Mouse (Mus musculus) midbrain, embryonic 16.5 days (tissue): ENCODE results near the gene Srsf1. TPM values are rescaled to one million over a fixed set of nuclear protein-coding genes. Genes with fewer than 3 reads are reported as not detected.
A peak's percentile ranks its signal among the peaks of the same experiment; 100 is the strongest.

ENCODE experiments used
- ATAC-seq: fragments of 200-750 bp; cut with Nextera tagmentation; 2 replicates; pipeline ENCODE4 v1.8.0; 2017; ENCODE audit warnings: moderate TSS enrichment
- H3K27ac ChIP-seq: fragments of 300-500 bp; sonication (generic); 2 replicates; pipeline ENCODE4 v1.5.1; 2014; ENCODE audit warnings: mild to moderate bottlenecking, low read length, mixed read lengths
- H3K27me3 ChIP-seq: fragments of 300-500 bp; sonication (generic); 2 replicates; pipeline ENCODE4 v1.6.1; 2014; ENCODE audit warnings: low read depth, low read length, mixed read lengths; ENCODE audit not compliant: control insufficient read depth, insufficient read depth
- H3K36me3 ChIP-seq: fragments of 300-500 bp; sonication (generic); 2 replicates; pipeline ENCODE4 v1.6.1; 2014; ENCODE audit warnings: mild to moderate bottlenecking, low read length, moderate library complexity, mixed read lengths; ENCODE audit not compliant: control insufficient read depth, insufficient read depth
- H3K4me1 ChIP-seq: fragments of 300-500 bp; sonication (generic); 2 replicates; pipeline ENCODE4 v1.6.1; 2014; ENCODE audit warnings: mild to moderate bottlenecking, low read length, mixed read lengths; ENCODE audit not compliant: control insufficient read depth, insufficient read depth
- H3K4me2 ChIP-seq: fragments of 300-500 bp; sonication (generic); 2 replicates; pipeline ENCODE4 v1.6.1; 2014; ENCODE audit warnings: mild to moderate bottlenecking, low read length, mixed read lengths
- H3K4me3 ChIP-seq: fragments of 300-500 bp; sonication (generic); 2 replicates; pipeline ENCODE4 v1.5.1; 2014; ENCODE audit warnings: low read depth, mild to moderate bottlenecking, low read length, moderate library complexity, mixed read lengths
- H3K9ac ChIP-seq: fragments of 300-500 bp; sonication (generic); 2 replicates; pipeline ENCODE4 v1.6.1; 2014; ENCODE audit warnings: low read depth, low read length, mixed read lengths
- H3K9me3 ChIP-seq: fragments of 300-500 bp; sonication (generic); replicated peaks from 2 replicates; pipeline ENCODE4 v1.6.1; 2014; ENCODE audit warnings: mild to moderate bottlenecking, low read length, mixed read lengths; ENCODE audit not compliant: control insufficient read depth, poor library complexity, severe bottlenecking
- WGBS: fragments of 180-500 bp; shearing (Covaris S2); extraction: QIAGEN DNeasy Blood & Tissue Kit; methylation state at CpG from one replicate; pipeline ENCODE4 v1.1.7; 2014; 5-methylcytosine and 5-hydroxymethylcytosine counted together
- polyA plus RNA-seq: library from polyadenylated mRNA; unstranded; fragments of >200 nt; fragmentation: Nextera tagmentation; extraction: Ambion mirVana; gene quantifications from 2 replicates; pipeline ENCODE4 v1.2.1, GENCODE M21; 2015

The Srsf1 gene
- 200 and 230 TPM in 2 replicates for polyA plus RNA-seq

DNA sequence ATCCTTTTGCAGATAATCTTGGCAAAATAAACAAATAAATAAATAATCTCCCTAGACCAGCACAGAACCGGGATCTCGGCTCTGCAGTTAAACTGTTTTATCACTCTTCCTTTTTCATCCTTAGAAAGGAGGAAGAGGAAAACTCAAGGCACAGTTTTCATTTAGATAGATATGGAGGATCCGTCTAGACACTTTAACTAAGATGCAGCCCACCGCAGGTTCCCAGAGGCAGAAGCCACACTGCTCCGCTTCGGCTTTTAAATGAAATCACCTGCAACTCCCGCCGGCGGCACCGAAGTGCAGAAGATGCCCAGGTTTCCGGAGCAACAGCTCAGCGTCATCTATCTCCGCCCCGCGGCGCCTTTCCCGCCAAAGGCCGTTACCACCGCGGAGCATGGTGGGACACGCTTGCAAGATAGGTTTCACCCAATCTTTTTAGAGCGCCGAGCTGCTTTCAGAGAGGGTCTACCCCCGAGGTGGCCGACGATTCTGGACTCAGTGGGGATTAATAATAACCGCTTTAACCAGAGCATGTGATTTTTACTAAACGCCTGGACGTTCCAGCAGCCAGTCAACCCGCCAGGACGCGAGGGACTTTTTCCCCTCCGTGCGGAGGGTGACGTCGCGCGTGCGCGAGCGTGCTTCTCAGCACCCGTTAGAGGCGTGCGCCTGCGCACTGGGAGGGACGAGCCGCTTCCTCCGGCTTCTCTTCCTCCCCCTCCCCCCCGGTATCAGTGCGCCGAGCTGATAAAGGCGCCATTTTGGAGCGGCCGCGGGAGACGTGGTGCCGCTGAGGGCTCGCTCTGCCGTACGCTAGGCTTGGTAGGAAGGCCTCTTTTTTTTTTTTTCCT, at the start of gene Srsf1:
Gene Srsf1 (plus strand): TSS at position 430 of the 851 bp plus-strand sequence.
- Histone ChIP-seq H3K4me1 (peaks cover 30% of the 10 kb centered on the region), H3K9me3 (no peaks in the 10 kb centered on the region), H3K4me2 (peak within 1 kb of the TSS; percentile 80), H3K9ac (peak within 1 kb of the TSS; percentile 99), H3K36me3 (peaks cover 10% of the 10 kb centered on the region; the same call in 1 of the 2 replicates), H3K27me3 (no peaks in the 10 kb centered on the region), H3K4me3 (peak within 1 kb of the TSS; percentile 97), H3K27ac (peak within 1 kb of the TSS; percentile 100)
- ATAC-seq, result peak; percentile 92
- under 1% methylated on average over 59 of the region's 60 CpGs for WGBS

DNA sequence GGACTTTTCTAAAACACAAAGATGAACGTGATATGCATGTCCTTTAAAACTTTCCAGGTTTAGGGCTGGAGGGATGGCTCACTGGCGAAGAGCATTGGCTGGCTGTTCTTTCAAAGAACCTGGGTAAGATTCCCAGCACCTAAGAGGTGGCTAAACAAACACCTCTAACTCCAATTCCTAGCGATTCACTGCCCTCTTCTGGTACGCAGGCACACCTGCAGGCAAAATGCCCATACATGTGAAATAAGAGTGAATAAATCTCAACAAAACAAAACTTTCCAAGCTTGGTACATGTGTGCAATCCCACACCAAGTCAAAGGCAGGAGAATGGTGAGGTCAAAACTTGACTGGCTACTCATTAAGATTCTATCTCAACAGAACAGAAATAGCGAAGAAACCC, 47.4 kb upstream of the Srsf1 start:
- H3K9me3 ChIP-seq, result no peaks in the 10 kb centered on the region
- H3K4me1 ChIP-seq, result no peaks in the 10 kb centered on the region
- no peaks in the 10 kb centered on the region for H3K36me3 ChIP-seq
- 92% methylated on average over 5 of the region's 5 CpGs for WGBS
- no peak overlapping the region for H3K4me3 ChIP-seq
- H3K9ac ChIP-seq, result no peak overlapping the region
- no peak for ATAC-seq
- H3K27ac ChIP-seq, result no peak overlapping the region
- H3K4me2 ChIP-seq, result no peak overlapping the region
- no peaks in the 10 kb centered on the region for H3K27me3 ChIP-seq

- Histone ChIP-seq H3K4me3 (no peak overlapping the region), H3K9ac (no peak overlapping the region), H3K9me3 (no peaks in the 10 kb centered on the region), H3K4me2 (no peak overlapping the region), H3K4me1 (no peaks in the 10 kb centered on the region), H3K27me3 (no peaks in the 10 kb centered on the region), H3K27ac (no peak overlapping the region), H3K36me3 (no peaks in the 10 kb centered on the region)
- WGBS, result 80% methylated on average over 4 of the region's 4 CpGs
- no peak for ATAC-seq
Observed at GRCm38 (mm10) chr11:88002738-88003137, 44.4 kb upstream of the Srsf1 start.

GRCm38 (mm10) chr11:88004123-88004522, 43.0 kb upstream of the Srsf1 start:
- no peaks in the 10 kb centered on the region for H3K27me3 ChIP-seq
- no peak overlapping the region for H3K27ac ChIP-seq
- peaks cover under 1% of the 10 kb centered on the region; the same call in 1 of the 2 replicates for H3K4me1 ChIP-seq
- H3K4me3 ChIP-seq, result no peak overlapping the region
- no peak for ATAC-seq
- no peak overlapping the region for H3K4me2 ChIP-seq
- H3K9ac ChIP-seq, result no peak overlapping the region
- 59% methylated on average over 2 of the region's 2 CpGs for WGBS
- no peaks in the 10 kb centered on the region for H3K9me3 ChIP-seq
- no peaks in the 10 kb centered on the region for H3K36me3 ChIP-seq

DNA sequence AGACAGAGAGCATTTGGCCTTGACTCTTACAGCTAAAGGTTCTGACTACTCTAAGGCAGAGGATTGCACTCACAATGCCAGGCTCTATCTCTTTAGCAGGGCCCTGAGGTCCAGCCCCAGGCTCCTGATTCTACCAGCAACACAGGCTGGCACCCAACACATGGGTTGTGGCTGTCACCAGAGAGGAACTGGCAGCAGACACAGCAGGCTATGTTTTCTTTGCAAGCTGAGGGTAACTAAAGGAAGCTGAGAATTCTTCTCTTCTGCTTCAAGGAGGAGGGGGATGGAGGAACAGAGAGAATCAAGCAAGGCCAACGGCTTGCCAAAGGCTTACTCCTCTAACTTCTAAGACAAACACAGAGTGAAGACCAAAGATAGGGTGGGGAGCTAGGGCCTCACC, 38.5 kb upstream of the Srsf1 start:
- no peaks in the 10 kb centered on the region for H3K36me3 ChIP-seq
- H3K9ac ChIP-seq, result no peak overlapping the region
- no peak overlapping the region for H3K4me3 ChIP-seq
- WGBS, result 73% methylated on average over 1 of the region's 1 CpGs
- H3K27me3 ChIP-seq, result no peaks in the 10 kb centered on the region
- H3K9me3 ChIP-seq, result no peaks in the 10 kb centered on the region
- no peak overlapping the region for H3K4me2 ChIP-seq
- no peak overlapping the region for H3K27ac ChIP-seq
- ATAC-seq, result no peak
- peaks cover 12% of the 10 kb centered on the region for H3K4me1 ChIP-seq

DNA sequence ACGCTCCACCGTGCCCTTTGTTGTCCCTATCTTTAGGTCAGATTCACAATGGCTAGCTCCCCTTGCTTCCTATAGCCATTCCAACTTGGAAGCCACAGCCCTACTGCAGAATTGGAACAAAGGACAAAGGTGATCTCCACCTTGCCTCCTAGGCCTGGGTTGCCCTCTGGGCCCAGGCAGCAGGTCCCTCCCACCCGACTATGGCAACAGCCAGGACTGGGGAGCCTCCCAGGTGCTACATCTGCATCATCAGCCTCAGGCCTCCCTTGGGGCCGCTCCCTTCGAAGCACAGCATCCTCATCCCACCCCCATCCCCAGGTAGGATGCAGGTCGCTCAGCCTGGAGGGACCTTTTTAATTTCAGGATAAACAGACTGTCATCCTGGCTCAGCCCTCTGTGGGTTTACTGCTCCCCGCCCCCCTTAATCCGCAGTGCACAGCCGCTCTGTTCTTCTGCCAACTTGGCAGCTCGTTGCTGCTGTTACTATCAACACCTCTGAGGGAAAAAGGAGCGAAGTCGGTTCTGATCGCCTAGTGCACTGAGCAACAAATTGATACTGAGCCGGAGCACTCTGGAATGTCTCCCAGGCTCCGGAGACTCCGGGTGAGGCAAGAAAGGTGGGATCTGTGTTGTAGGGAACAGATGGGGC, 37.5 kb upstream of the Srsf1 start:
- Histone ChIP-seq H3K27me3 (no peaks in the 10 kb centered on the region), H3K9me3 (no peaks in the 10 kb centered on the region), H3K27ac (peak overlapping the region; percentile 76), H3K9ac (peak overlapping the region; percentile 52), H3K36me3 (no peaks in the 10 kb centered on the region), H3K4me3 (peak overlapping the region; percentile 4; the same call in 1 of the 2 replicates), H3K4me1 (peaks cover 12% of the 10 kb centered on the region), H3K4me2 (peak overlapping the region; percentile 42)
- ATAC-seq, result peak; percentile 76
- WGBS, result 16% methylated on average over 16 of the region's 16 CpGs

GRCm38 (mm10) chr11:88011208-88011913, 35.8 kb upstream of the Srsf1 start:
- H3K9me3 ChIP-seq, result no peaks in the 10 kb centered on the region
- H3K4me3 ChIP-seq, result no peak overlapping the region
- WGBS, result 82% methylated on average over 11 of the region's 11 CpGs
- H3K4me1 ChIP-seq, result peaks cover 12% of the 10 kb centered on the region
- no peaks in the 10 kb centered on the region for H3K27me3 ChIP-seq
- no peak overlapping the region for H3K27ac ChIP-seq
- H3K4me2 ChIP-seq, result no peak overlapping the region
- no peaks in the 10 kb centered on the region for H3K36me3 ChIP-seq
- ATAC-seq, result no peak
- H3K9ac ChIP-seq, result no peak overlapping the region

GRCm38 (mm10) chr11:88011914-88012419, 35.2 kb upstream of the Srsf1 start:
- Histone ChIP-seq H3K36me3 (no peaks in the 10 kb centered on the region), H3K27ac (no peak overlapping the region), H3K4me2 (no peak overlapping the region), H3K4me1 (peaks cover 12% of the 10 kb centered on the region), H3K9ac (no peak overlapping the region), H3K27me3 (no peaks in the 10 kb centered on the region), H3K9me3 (no peaks in the 10 kb centered on the region), H3K4me3 (no peak overlapping the region)
- WGBS, result 87% methylated on average over 7 of the region's 7 CpGs
- ATAC-seq, result no peak
